Mouse (Mus musculus) megakaryocyte, embryonic 14.5 days (primary cell): ENCODE results near the gene Trio.

Experiments used
- FLI1 ChIP-seq: IDR thresholded peaks from 2 replicates; pipeline ENCODE4 v1.6.1; 2012; ENCODE audit warnings: low read length, inconsistent platforms, mixed read lengths
- GATA1 ChIP-seq: IDR thresholded peaks from 3 replicates; pipeline ENCODE4 v1.6.1; 2012; ENCODE audit warnings: mixed read lengths, low read length, inconsistent platforms, borderline replicate concordance

- no peak for TF ChIP-seq GATA1
- no peak for TF ChIP-seq FLI1
Observed at GRCm38 (mm10) chr15:27840125-27840524, 185.5 kb downstream of the Trio start.
